Mouse (Mus musculus) urinary bladder, postnatal 25 days (tissue): ENCODE data around the gene Mvp.

ENCODE experiments used
- DNase-seq: peaks from one replicate; pipeline ENCODE4 v3.0.0; 2022; ENCODE audit warnings: low spot score

Gene Mvp

DNA sequence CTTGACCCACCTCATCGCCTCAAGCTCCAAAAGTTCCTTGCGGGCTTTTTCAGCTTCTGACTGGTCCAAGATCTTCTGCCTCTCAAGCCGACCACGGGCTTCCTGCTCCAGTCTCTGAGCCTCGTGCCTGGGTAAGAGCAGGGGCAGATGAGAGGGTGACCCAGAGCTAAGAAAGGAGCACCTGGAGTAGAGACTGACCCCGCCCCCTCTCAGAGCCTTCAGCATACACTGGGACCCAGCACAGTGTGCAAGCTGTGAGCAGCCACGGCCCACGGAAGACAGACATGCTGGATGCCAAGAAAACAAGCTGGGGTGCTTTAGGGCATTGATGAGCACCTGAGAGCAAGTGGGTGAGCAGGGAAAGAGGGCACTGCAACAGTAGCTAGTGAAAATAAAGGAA, 25.6 kb downstream of the Mvp start:
- DNase-seq: no peak

DNA sequence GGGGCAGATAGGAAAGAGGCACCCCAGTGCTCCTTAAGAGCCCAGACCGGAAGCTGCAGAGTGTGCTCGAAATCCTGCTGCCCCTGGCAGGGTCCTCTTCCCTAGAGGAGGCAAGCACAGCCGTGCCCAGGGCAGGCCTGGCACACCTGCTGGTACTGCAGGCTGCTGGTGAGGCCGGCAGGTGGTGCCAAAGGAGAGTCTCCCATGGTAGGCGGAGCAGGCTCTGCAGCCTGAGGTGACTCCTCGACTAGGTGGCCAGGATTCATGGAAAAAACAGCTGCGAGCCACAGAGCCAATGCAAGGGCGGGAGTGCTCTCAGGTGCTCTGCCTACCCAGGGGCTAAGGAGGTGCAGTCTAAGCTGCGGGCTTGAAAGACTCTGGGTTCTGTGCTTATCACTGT, 28.1 kb downstream of the Mvp start:
- DNase-seq: peak; percentile 21

DNA sequence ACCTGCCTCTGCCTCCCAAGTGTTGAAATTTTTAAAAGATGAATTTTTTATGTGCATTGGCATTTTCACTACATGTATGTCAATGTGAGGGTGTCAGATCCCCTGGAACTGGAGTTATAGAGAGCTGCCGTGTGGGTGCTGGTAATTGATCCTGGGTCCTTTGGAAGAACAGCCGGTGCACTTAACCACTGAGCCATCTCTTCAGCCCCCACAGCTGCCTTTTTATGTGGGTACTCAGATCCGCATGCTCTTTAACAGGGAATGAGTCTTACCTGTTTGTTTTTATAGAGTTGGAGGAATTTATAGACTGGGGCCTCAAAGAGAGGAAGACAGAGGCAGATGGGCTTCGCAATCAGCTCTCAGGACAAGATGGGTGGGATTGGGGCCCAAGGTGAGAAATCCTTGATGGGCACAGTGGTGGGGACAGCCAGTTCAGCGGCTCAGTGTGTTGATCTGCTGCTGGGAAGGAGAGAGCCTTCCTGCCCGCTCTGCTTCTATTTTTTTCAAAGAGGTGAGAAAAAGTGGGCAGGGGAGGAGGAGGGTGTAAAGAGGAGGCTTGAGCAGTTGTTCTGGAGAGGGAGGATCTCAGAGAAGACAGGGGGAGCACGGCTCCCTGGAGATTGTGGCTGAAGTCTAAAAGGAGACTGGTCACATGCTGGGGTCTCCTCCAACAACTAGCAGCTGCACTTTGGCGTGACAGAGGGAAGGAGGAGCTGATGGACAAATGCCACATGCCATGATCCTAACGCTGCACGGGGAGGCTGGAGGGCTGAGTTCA, 29.6 kb downstream of the Mvp start:
- DNase-seq: no peak

DNA sequence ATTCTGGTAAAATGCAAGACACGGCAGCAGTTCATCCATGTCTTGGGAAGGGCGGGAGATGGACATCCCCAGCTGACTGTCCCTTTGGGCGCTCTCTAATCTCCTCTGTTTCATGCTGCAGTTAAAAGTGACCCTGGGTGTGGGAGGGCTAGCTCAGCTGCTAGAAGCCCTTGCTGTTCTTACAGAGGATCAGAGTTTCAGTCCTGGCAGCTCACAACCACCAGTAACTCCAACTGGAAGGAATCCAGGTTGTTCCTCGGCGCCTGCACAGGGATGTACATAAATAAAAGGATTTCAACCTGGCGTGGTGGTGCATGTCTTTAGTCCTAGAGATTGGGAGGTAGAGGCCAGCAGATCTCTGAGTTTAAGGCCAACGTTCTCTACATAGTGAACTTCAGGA, 31.3 kb downstream of the Mvp start:
- DNase-seq: no peak

DNA sequence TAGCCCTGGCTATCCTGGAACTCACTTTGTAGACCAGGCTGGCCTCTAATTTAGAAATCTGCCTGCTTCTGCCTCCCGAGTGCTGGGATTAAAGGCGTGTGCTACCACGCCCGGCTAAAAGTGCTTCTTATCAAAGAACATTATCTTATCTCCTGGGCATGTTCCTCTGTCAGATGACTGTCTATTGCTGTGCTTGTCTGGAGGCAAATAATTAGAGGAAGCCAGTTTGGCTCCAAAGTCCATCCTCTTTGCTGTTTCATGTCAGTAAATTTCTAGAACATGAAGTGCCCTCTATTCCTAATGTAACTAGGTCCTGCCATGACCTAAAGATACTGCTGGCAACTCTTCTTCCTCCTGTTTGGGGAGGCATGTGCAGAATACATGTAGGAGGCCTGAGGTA, 32.4 kb downstream of the Mvp start:
- no peak for DNase-seq

DNA sequence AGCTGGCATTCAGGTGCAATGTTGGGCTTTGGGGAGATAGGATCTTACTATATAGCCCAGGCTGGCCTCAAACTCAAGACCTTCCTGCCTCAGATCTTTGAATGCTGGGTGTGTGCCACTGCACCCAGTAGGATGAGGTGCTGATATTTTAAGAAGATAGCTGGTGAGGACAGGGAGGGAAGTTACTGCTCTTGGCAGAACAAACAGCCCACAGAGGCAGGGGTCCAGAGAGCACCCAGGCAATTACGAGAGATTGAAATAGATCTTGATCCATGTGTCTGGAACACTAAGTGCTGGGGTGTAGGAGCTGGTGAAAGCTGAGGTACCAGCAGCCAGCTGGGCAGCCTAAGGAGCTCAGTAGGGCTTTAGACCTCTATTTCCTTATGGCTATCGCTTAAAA, 32.8 kb downstream of the Mvp start:
- DNase-seq: no peak

DNA sequence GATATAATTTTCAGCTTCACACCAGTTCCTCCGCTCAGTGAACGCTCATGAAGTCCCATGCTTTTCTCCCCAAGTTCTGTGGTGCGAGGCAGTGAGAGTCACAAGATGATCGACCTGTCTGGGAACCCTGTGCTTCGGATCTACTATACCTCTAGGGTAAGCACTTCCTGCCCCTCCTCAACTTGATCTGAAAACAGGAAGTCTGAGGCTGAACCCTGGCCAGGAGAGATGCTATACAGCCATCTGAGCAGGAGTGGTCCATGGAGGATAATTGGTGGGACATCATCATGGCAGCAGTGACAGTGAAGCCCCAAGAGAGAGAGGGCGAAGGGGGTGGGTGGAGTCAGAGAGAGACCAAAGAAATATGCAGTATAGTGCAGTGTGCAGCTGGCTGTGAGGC, 35.6 kb downstream of the Mvp start:
- DNase-seq: no peak

DNA sequence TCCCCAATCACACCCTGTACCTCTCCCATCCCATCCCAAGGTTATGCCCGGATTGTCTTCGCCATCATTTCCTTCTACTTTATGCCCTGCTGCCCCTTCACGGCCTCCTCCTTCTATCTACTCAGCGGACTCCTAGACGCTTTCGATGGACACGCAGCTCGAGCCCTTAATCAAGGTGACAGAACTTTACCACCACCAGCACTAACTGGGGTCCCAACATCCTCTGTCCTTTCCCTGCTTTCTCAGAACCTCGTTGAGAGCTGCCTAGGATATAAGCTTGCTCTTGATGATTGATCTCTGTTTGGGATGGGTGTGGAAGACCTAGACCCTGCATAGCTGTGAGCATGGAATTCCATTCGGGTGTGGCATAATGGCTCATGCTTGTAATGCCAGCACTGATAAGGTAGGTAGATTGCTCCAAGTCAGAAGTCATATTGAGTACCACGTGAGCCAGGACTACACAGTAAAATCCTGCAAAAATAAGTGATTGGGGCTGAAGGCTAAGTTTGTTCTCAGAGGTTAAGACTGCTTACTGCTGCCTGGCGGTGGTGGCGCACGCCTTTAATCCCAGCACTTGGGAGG, 37.5 kb downstream of the Mvp start:
- DNase-seq: peak; percentile 14

DNA sequence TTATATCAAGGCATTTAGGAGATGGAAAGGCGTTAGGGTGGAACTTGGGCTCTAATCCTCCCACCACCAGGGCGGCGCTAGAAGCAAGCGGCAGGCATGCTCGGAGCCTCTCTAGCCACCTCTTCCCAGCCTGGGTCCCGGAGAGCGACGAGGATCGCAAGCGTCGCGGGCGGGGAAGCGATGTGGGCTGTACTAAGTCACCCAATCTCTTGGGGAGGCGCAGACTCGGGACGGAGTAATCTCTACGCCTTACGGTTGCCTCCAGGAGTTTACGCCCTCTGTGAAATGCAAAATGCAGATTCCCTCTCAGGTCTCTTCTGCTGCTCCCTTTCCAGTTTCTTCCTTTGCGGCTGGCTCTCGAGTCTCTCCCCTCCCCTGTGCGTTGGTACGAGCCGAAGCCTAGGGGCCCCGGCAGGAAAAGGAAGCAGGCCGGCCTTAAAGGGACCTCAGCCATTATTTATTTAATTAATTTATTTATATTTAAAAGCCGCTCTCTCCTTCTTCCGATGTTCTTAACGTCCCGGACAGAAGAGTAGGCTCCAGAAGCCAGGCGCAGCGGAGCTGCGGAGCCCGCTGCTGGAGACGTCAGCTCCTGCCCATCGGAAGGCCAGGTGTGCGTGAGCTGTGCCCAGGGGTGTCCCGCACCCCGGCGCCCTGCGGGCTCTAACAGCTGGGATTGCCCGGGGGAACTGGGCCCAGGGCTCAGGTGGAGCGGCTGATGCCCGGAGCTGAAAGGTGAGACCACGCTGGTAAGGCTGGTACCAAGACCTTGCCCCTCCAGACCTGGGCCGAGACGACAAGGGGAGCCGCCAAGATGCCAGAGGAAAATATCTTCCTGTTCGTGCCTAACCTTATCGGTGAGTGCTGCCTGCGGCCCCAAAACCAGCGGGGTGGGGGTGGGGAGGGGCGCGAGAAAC, 38.2 kb downstream of the Mvp start, which contains the start of gene Cdiptos:
TSS of gene Cdiptos (minus strand) at position 149 of the 917 bp plus-strand sequence.
- peak; percentile 98 for DNase-seq

DNA sequence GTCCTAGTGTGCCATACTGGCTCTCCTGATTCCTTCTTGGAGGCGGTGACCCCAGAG, 38.7 kb downstream of the Mvp start, which contains the start of gene Cdipt:
TSS of gene Cdipt (plus strand) at position 22 of the 57 bp plus-strand sequence.
- DNase-seq: no peak

DNA sequence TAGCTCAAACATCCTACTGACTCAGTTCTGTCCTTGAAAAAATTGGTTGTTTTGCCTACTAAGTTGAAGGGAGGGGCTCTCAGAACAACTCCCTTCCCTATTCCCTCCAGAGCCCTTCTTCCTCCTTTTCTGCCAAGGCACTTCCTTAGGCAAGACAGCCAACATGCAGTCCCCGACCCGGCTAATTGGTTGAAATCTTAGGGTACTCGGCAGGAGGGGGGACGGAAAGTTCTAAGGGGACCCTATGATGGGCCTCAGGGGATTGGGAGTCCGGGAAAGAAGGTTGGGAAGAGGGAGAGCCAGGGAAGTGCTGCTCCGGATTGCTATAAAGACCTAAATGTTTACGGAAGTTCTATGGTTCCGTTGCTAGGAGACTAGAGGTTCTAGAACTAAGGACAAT, 38.9 kb downstream of the Mvp start:
- peak; percentile 18 for DNase-seq

DNA sequence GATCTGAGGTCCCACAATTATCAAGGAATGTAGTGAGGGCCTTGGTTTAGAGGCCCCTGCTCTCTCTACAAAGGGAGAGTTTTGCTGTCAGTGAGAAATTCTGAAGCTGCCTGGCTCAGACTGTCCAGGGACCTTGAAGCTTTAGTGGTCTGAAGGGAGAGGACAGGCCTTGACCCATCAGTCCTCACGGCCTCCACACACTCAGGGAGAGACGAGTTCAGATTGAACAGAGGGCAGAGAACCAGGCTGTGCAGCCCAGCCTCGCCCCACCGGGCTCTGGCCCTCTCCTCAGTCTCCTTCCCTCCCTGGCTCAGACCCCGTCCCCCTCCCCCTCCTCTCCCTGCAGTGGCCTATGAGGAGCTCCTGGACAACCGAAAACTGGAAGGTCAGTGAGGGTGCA, 47.1 kb downstream of the Mvp start:
- no peak for DNase-seq

DNA sequence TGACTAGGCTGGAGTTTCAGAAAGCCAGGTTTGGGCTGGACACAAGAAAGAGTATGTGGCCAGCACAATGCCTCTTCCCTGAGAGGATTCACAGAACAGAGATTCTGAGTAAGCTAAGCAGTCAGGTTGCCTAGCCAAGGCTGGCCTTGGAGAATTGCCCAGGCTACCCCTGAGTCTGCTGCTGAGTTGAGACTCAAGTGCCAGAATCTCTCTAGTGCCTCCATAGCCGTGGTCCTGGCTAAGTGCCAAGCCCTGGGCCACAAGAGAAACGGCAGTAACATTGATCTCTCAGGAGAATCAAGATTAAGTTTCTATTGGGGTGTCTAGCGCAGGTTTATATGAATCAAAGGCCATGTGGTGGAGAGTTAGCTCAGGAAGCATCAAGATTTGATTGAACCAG, 48.9 kb downstream of the Mvp start:
- no peak for DNase-seq

DNA sequence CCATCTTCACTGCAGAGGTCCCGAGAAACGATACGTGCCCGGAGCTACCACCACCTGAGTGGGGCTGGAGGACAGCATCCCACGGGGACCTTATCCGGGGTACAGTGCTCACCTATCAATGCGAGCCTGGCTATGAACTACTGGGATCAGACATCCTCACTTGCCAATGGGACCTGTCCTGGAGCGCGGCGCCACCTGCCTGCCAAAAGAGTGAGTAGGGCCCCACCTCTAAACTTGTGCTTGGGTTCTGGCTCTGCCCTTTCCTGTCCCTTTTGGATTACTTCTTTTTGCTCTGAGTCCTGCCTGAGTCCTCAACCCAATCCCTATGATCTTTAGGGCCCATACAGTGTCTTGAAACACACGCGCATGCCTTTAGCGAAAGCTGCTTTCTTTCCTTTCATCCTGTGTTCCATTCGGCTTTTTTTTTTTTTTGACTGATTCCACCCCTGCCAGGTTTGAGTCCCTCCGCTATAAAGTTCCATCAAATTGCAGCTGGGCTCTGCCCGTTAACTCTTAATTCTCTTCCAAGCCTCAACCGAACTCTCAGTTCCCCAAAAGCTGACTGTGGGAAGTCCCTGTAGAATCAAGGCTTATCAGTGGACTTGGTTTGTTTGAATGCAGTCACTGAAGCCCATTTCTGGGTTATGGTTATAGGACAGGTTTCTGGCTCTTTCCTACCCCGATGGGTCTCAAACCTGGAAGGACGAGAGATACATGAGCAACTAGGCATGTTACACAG, 50.7 kb downstream of the Mvp start:
- DNase-seq: no peak

DNA sequence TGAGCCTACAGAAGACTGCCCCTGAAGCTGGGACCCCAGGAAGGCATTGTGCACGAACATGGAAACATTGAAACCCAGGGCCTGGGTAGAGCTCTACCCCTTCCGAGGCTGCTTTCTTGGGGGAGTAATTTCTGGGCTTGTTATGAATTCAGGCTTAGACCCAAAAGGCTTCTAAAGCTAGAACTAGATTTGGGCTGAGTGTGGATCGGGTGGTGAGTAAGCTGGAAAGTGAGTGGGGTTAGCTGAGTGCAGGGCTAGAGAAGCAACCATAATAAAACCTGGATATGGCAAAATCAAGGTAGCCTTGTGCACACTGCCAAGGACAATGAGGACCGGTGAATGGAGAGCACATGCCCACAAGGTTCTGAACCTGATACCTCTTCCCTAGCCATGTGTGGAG, 52.5 kb downstream of the Mvp start:
- DNase-seq: no peak

DNA sequence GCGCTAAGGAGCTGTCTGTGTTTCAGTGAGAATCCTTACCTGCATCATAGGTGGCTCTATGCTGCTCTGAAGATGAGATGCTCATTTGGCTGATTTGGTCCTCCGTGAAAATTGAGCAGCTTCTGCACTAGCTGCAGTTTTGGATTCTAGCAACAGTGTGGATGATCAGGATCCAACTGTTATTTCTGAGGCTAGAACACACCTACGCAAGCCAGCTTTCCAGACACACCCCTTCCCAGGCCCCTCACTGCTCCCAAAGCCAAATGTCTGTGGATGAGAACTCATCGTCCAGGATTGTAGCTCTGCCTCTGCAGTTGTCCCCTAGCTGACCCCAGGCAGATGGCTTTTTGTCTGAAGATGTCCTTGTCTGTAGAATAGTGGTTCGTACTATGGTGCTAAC, 53.3 kb downstream of the Mvp start:
- DNase-seq: no peak

DNA sequence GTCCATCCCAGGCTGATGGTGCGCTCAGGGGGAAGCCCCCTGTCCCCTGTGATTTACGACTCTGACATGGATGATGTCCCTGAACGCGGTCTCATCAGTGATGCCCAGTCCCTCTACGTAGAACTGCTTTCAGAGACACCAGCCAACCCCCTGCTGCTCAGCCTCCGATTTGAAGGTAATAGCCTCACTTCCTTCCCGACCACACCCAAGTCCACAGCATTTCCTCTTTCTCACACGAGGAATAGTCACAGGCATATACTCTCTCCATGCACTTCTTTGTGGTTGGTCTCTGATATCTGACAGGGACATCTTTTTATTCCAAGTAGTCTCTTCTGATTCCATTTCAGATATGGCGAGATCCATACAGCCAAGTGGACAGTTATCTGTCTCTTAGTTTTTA, 54.6 kb downstream of the Mvp start:
- DNase-seq: no peak

DNA sequence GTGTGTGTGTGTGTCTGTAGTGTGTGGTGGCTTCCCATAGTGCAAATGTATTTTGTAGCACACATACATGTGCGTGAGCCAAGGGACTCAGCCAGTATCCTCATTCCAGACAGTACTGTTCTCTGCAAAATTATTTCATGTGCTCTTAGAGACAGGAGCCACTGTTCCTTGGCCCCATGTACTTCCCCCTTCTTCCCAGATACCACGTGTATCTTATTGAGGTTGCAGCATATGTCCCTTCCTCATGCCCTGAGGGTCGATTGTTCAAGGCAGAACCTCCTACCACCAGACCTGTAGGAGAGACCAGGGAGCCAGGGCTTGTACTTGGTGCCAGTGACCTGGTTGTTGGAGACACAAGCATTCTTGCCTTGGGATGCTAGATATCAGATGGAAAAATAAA, 59.3 kb downstream of the Mvp start:
- no peak for DNase-seq

DNA sequence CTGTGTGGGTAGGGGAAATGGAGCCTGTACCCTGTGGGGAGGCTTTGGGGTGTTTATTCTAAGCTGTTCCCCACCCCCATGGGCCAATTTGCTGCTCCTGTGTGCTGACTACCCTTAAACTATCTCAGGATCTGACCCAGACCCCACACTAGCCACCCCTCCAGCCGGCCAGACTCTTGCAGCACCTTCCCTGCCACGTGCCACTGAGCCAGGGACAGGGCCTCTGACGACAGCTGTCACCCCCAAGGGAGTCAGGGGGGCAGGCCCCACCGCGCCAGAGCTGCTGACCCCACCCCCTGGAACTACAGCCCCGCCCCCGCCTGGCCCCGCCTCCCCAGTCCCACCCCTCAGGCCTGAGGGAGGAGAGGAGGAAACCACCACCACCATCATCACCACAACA, 61.8 kb downstream of the Mvp start:
- no peak for DNase-seq

DNA sequence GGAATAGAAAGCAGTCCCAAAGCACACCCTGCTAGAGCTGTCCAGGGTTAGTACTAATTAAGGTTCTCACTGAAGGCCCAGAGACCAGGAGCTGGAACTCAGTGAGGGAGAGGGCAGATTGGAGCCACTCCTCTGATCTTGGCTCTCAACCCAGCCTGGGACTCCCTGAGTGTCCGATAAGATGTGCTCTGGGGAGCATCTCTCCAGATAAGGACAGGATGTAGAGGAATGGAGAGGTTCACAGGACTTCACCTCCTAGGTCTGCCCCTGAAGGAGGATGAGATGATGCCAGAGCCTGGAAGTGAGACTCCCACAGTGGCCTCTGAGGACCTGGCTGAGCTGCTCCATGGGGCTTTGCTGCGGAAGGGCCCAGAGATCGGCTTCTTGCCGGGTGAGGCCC, 62.7 kb downstream of the Mvp start:
- no peak for DNase-seq

DNA sequence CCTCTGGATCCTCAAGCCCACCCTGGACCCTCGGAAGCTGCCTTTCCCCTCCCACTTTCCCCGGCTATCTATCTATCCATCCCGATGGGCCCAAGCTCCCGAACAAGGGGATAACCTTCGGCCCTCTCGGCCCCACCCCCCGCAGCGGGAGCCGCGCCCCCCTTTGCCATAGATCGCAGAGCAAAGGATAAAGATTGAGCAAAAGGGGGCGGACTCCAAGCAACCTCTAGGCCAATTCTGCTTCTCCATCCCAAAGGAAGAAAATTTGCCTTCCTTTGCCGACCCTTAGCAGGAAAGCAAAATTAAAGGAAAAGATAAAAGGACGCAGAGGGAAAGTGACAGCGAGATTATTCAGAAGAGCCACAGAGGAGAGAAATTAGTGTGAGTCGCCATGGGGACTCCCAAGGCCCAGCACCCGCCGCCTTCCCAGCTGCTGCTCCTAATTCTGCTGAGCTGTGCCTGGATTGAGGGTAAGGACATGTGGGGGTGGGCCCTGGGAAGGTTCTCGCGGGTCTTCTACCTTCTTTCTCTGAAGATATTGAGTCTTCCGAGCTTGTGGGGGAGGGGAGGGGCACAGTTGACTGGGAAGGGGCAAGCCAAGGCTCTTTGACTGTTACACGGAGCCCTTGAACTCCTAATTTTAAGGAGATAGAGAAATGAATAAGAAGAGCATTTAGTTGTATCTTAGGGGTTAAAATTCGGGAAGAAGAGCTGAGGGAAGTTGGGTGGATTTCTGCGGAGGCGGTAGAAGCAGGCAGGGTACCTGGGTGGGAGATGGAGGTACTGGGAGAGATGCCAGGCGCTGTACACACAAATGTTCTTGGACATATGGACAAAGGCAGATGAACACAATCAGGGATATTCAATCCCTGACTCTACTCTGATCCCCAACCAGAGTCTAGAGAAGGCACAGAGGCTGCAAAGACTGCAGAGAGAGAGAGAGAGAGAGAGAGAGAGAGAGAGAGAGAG, 63.5 kb downstream of the Mvp start:
- no peak for DNase-seq
